Mouse (Mus musculus): ENCODE measurements around the gene Scarf1. TPM values are rescaled to one million over a fixed set of nuclear protein-coding genes. Genes with fewer than 3 reads are reported as not detected.
"Not testable (repeated sequence)": the region's sequence is repeated elsewhere in the genome, so short reads cannot be mapped to it uniquely, and the experiment has no call there.

Scarf1 gene
- polyA plus RNA-seq, 3 experiments from 2014 or later, result 0.18 to 0.93 (median 0.28) TPM

GRCm38 (mm10) chr11:75538184-75538969 is 25.0 kb downstream of the Scarf1 start:
- peak; percentile 9 for ATAC-seq

- peak; percentile 72 for ATAC-seq
Measured at GRCm38 (mm10) chr11:75538970-75539299, 25.6 kb downstream of the Scarf1 start.

- no peak for ATAC-seq
Measured at GRCm38 (mm10) chr11:75540209-75540608, 26.9 kb downstream of the Scarf1 start.

- peak; percentile 27 for ATAC-seq
Measured at GRCm38 (mm10) chr11:75540710-75541581, 27.6 kb downstream of the Scarf1 start.

GRCm38 (mm10) chr11:75544713-75545112 is 31.4 kb downstream of the Scarf1 start:
- ATAC-seq, result no peak

- ATAC-seq, result no peak
Measured at GRCm38 (mm10) chr11:75546057-75546456, 32.7 kb downstream of the Scarf1 start.

- ATAC-seq, result peak; percentile 46
Measured at GRCm38 (mm10) chr11:75549658-75550111, 36.3 kb downstream of the Scarf1 start.

- ATAC-seq, result no peak
Measured at GRCm38 (mm10) chr11:75550200-75550946, 37.0 kb downstream of the Scarf1 start.

GRCm38 (mm10) chr11:75551321-75551720 is 38.0 kb downstream of the Scarf1 start:
- ATAC-seq, result no peak

GRCm38 (mm10) chr11:75551961-75552441 is 38.7 kb downstream of the Scarf1 start:
- no peak for ATAC-seq

GRCm38 (mm10) chr11:75552906-75553482 is 39.7 kb downstream of the Scarf1 start:
- no peak for ATAC-seq

- ATAC-seq, result not testable (repeated sequence)
Measured at GRCm38 (mm10) chr11:75556006-75556405, 42.7 kb downstream of the Scarf1 start.

GRCm38 (mm10) chr11:75557142-75557541 is 43.8 kb downstream of the Scarf1 start:
- ATAC-seq, result no peak

- no peak for ATAC-seq
Measured at GRCm38 (mm10) chr11:75558101-75558500, 44.8 kb downstream of the Scarf1 start.

- no peak for ATAC-seq
Measured at GRCm38 (mm10) chr11:75559870-75560504, 46.6 kb downstream of the Scarf1 start.

GRCm38 (mm10) chr11:75560530-75561409 is 47.4 kb downstream of the Scarf1 start:
- ATAC-seq, result no peak

- no peak for ATAC-seq
Measured at GRCm38 (mm10) chr11:75561410-75561791, 48.1 kb downstream of the Scarf1 start.

GRCm38 (mm10) chr11:75562840-75563239 is 49.5 kb downstream of the Scarf1 start:
- no peak for ATAC-seq

GRCm38 (mm10) chr11:75563851-75564548 is 50.7 kb downstream of the Scarf1 start:
- peak; percentile 28 for ATAC-seq

- ATAC-seq, result no peak
Measured at GRCm38 (mm10) chr11:75565849-75566248, 52.5 kb downstream of the Scarf1 start.
